Mouse (Mus musculus) heart, postnatal 0 days (tissue): ENCODE results near the gene Pml.

Experiments
- CTCF ChIP-seq: IDR thresholded peaks from 2 replicates; pipeline ENCODE4 v1.5.1; 2016; ENCODE audit warnings: antibody characterized with exemption, control low read depth, low read depth
- EP300 ChIP-seq: IDR thresholded peaks from 2 replicates; pipeline ENCODE4 v1.6.1; 2016; ENCODE audit warnings: antibody characterized with exemption, low read depth

- no peak for TF ChIP-seq CTCF
- no peak for TF ChIP-seq EP300
These were observed 3.4 kb downstream of the Pml start for GRCm38 (mm10) chr9:58246083-58246591.
